Mouse (Mus musculus): ENCODE measurements at regions not wholly inside any gene's neighbourhood (a gene's known extent, or its start where the extent isn't known, plus 50 kb on each side); places are given as distances from the start of the nearest gene placed in this dataset.

DNA sequence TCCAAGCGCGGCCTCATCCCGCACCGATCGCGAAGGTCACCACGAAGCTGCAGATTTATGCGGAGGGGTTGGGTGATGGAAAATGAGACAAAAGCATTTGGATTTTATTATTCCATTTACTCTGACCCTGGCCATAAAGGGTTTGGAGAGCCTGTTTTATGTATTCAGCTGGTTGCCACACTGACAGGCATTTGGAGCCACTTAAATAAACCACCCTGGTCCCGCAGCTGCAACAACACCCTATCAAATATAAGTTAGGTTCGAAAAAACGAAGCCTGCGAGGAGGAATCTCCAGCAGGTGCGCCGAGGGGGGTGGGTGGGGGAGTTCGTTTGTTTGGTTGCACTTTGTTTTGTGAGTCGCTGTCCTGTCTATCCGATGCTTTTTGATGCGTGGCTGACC, 377.8 kb upstream of the Nr2f2 start:
- Histone ChIP-seq H3K27me3 (ENCODE audit: control insufficient read depth, insufficient read depth, low read length) (no peaks in the 10 kb centered on the region), H3K4me3 (replicated peaks; ENCODE audit: low read length) (no peak overlapping the region), H3K4me1 (ENCODE audit: control insufficient read depth, insufficient read depth, low read length) (peaks cover 2% of the 10 kb centered on the region; the same call in 1 of the 2 replicates), H3K9me3 (ENCODE audit: control insufficient read depth, low read length) (no peaks in the 10 kb centered on the region), H3K27ac (replicated peaks; ENCODE audit: low read depth, low read length) (no peak overlapping the region), H3K4me2 (replicated peaks; ENCODE audit: low read depth, low read length, severe bottlenecking) (peak overlapping the region; percentile 34), H3K9ac (ENCODE audit: low read depth, low read length, severe bottlenecking) (no peak overlapping the region), H3K36me3 (ENCODE audit: control insufficient read depth, insufficient read depth, low read length) (no peaks in the 10 kb centered on the region)
- no peak for ATAC-seq (ENCODE audit: low FRiP score, low read depth)
- no peak for DNase-seq (ENCODE audit: low spot score)
- WGBS: 16% methylated on average over 18 of the region's 18 CpGs
- no peak for TF ChIP-seq POLR2A (IDR thresholded peaks at IDR 0.05; ENCODE audit: borderline replicate concordance, extremely low read depth, insufficient read depth, insufficient read length)

DNA sequence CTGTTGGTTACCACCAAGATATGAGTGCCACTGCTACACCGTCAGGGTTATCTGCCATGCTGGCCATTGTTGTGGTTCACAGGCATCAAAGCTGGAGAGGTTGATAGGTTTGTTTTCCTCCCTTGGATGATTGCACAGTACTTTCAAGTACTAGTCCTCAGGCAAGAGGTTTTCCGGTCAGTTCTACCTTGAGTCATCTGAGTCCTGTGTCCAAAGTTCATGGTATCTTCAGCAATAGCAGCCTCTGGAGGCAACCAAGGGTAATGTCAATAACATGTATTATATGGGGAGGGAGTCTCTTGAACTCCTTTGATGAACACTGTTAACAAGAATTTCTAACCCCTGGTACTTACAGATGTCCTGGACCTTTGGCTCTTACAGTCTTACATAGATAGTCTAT, 369.1 kb upstream of the Nr2f2 start:
- Histone ChIP-seq H3K9me3 (ENCODE audit: control insufficient read depth, low read length) (no peaks in the 10 kb centered on the region), H3K4me1 (ENCODE audit: control insufficient read depth, insufficient read depth, low read length) (no peaks in the 10 kb centered on the region), H3K36me3 (ENCODE audit: control insufficient read depth, insufficient read depth, low read length) (no peaks in the 10 kb centered on the region), H3K27me3 (ENCODE audit: control insufficient read depth, insufficient read depth, low read length) (no peaks in the 10 kb centered on the region), H3K9ac (ENCODE audit: low read depth, low read length, severe bottlenecking) (no peak overlapping the region), H3K27ac (replicated peaks; ENCODE audit: low read depth, low read length) (no peak overlapping the region), H3K4me3 (replicated peaks; ENCODE audit: low read length) (no peak overlapping the region), H3K4me2 (replicated peaks; ENCODE audit: low read depth, low read length, severe bottlenecking) (no peak overlapping the region)
- no peak for ATAC-seq (ENCODE audit: low FRiP score, low read depth)
- 94% methylated on average over 2 of the region's 2 CpGs for WGBS
- DNase-seq (ENCODE audit: low spot score): no peak
- TF ChIP-seq POLR2A (IDR thresholded peaks at IDR 0.05; ENCODE audit: borderline replicate concordance, extremely low read depth, insufficient read depth, insufficient read length): no peak

DNA sequence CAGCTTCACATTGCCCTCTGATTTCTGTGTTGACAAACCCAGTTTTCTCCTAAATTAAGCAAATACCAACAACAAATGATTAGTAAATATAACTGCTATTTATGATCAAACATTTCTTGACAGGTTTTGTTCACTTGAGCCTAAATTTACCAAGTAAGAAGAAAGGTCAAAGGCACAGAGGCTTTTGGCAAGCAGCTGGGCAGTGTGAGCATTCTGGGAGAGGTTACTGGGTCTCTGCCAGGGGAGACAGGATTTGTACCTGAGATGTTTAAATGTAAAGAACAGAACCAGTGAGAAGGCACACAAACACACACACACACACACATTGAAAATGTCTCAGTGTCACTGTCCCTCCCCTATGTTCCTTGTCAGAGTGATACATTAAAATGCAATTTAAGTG, 367.0 kb upstream of the Nr2f2 start:
- no peak for TF ChIP-seq POLR2A (IDR thresholded peaks at IDR 0.05; ENCODE audit: borderline replicate concordance, extremely low read depth, insufficient read depth, insufficient read length)
- H3K9me3 ChIP-seq (ENCODE audit: control insufficient read depth, low read length): no peaks in the 10 kb centered on the region
- no peaks in the 10 kb centered on the region for H3K27me3 ChIP-seq (ENCODE audit: control insufficient read depth, insufficient read depth, low read length)
- ATAC-seq (ENCODE audit: low FRiP score, low read depth) (no peak), DNase-seq (ENCODE audit: low spot score) (no peak)
- H3K27ac ChIP-seq (replicated peaks; ENCODE audit: low read depth, low read length): no peak overlapping the region
- no peak overlapping the region for H3K4me3 ChIP-seq (replicated peaks; ENCODE audit: low read length)
- no peak overlapping the region for H3K4me2 ChIP-seq (replicated peaks; ENCODE audit: low read depth, low read length, severe bottlenecking)
- H3K9ac ChIP-seq (ENCODE audit: low read depth, low read length, severe bottlenecking): no peak overlapping the region
- no peaks in the 10 kb centered on the region; the same call in 1 of the 2 replicates for H3K4me1 ChIP-seq (ENCODE audit: control insufficient read depth, insufficient read depth, low read length)
- no peaks in the 10 kb centered on the region for H3K36me3 ChIP-seq (ENCODE audit: control insufficient read depth, insufficient read depth, low read length)

DNA sequence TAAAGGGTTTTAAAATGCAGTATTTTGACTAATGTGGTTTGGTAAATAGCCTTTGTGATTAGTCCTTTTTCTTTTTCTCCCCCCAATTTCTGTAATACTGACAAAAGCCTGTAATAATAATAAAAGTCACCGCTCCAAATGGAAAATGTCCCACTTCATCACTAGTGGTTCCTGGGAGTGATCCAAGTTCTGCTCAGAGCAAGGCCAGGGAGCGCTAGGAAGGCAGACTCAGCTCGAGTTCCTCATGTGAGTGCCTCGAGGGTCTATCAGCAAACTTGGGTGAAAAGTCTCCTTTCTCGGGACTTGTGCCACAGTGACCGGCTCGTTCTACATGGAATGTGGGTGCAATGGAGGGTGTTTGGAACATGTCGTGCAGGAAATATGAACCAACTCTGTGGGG, 363.4 kb upstream of the Nr2f2 start:
- TF ChIP-seq POLR2A (IDR thresholded peaks at IDR 0.05; ENCODE audit: borderline replicate concordance, extremely low read depth, insufficient read depth, insufficient read length): no peak
- ATAC-seq (ENCODE audit: low FRiP score, low read depth) (no peak), DNase-seq (ENCODE audit: low spot score) (no peak)
- 80% methylated on average over 8 of the region's 8 CpGs for WGBS
- no peaks in the 10 kb centered on the region for H3K36me3 ChIP-seq (ENCODE audit: control insufficient read depth, insufficient read depth, low read length)
- H3K27ac ChIP-seq (replicated peaks; ENCODE audit: low read depth, low read length): no peak overlapping the region
- no peaks in the 10 kb centered on the region for H3K9me3 ChIP-seq (ENCODE audit: control insufficient read depth, low read length)
- H3K4me3 ChIP-seq (replicated peaks; ENCODE audit: low read length): no peak overlapping the region
- no peaks in the 10 kb centered on the region; the same call in 1 of the 2 replicates for H3K4me1 ChIP-seq (ENCODE audit: control insufficient read depth, insufficient read depth, low read length)
- H3K27me3 ChIP-seq (ENCODE audit: control insufficient read depth, insufficient read depth, low read length): no peaks in the 10 kb centered on the region
- no peak overlapping the region for H3K4me2 ChIP-seq (replicated peaks; ENCODE audit: low read depth, low read length, severe bottlenecking)
- H3K9ac ChIP-seq (ENCODE audit: low read depth, low read length, severe bottlenecking): no peak overlapping the region

DNA sequence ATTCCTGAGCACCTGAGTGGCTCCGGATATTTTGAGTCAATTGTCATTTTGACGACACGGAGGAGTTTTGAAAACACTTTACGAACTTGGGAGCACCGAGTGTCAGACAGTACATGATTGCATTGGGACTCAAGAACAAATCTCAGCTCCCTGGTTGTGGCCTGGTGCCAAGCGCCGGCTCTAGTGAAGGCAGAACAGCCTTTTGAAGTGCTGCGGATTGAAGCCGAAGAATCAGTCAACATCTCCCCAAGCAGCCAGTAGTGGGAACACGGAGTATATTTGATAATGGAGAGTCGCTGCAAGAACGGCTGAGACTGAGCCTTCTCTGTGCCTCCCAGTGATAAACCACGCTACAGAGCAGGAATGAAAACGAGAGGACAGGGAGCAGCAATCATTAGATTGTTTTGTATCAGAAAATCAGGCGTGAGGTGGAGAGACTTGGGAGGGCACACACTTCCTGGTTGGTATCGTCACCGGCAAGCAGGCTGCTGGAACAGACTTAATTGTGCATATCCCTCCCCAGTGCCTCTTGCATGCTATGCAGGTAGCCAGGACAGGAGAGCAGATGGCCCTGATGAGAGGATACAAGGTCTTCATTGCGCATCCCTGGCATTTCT, 351.7 kb upstream of the Nr2f2 start:
- H3K4me1 ChIP-seq (ENCODE audit: control insufficient read depth, insufficient read depth, low read length): no peaks in the 10 kb centered on the region
- no peaks in the 10 kb centered on the region for H3K9me3 ChIP-seq (ENCODE audit: control insufficient read depth, low read length)
- ATAC-seq (ENCODE audit: low FRiP score, low read depth) (no peak), DNase-seq (ENCODE audit: low spot score) (no peak)
- TF ChIP-seq POLR2A (IDR thresholded peaks at IDR 0.05; ENCODE audit: borderline replicate concordance, extremely low read depth, insufficient read depth, insufficient read length): no peak
- H3K27me3 ChIP-seq (ENCODE audit: control insufficient read depth, insufficient read depth, low read length): no peaks in the 10 kb centered on the region
- no peak overlapping the region for H3K27ac ChIP-seq (replicated peaks; ENCODE audit: low read depth, low read length)
- no peak overlapping the region for H3K4me2 ChIP-seq (replicated peaks; ENCODE audit: low read depth, low read length, severe bottlenecking)
- H3K9ac ChIP-seq (ENCODE audit: low read depth, low read length, severe bottlenecking): no peak overlapping the region
- no peaks in the 10 kb centered on the region for H3K36me3 ChIP-seq (ENCODE audit: control insufficient read depth, insufficient read depth, low read length)
- 71% methylated on average over 18 of the region's 18 CpGs for WGBS
- no peak overlapping the region for H3K4me3 ChIP-seq (replicated peaks; ENCODE audit: low read length)

DNA sequence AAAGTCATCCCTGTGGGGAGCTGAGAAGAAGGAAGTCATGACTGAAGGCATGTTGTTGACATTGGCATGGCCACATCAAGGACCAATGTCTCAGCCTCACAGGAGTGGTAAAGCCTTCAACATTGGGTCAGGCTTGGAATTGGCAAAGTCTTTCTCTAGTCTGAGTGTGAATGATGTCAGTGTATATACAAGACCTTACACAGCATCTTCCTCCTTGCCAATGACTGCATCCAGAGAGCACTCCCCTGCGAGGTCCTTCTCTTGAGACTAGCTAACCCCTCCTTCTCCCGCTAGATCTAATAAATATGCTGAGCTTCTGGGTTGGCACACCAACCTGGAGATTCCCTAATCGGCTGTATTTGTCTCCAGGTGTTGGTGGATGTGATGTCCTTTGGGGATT, 351.1 kb upstream of the Nr2f2 start:
- no peak for DNase-seq (ENCODE audit: low spot score)
- Histone ChIP-seq H3K4me2 (replicated peaks; ENCODE audit: low read depth, low read length, severe bottlenecking) (no peak overlapping the region), H3K36me3 (ENCODE audit: control insufficient read depth, insufficient read depth, low read length) (no peaks in the 10 kb centered on the region), H3K9me3 (ENCODE audit: control insufficient read depth, low read length) (no peaks in the 10 kb centered on the region), H3K4me1 (ENCODE audit: control insufficient read depth, insufficient read depth, low read length) (no peaks in the 10 kb centered on the region), H3K27ac (replicated peaks; ENCODE audit: low read depth, low read length) (no peak overlapping the region), H3K27me3 (ENCODE audit: control insufficient read depth, insufficient read depth, low read length) (no peaks in the 10 kb centered on the region), H3K9ac (ENCODE audit: low read depth, low read length, severe bottlenecking) (no peak overlapping the region), H3K4me3 (replicated peaks; ENCODE audit: low read length) (no peak overlapping the region)
- WGBS: 86% methylated on average over 3 of the region's 3 CpGs
- no peak for TF ChIP-seq POLR2A (IDR thresholded peaks at IDR 0.05; ENCODE audit: borderline replicate concordance, extremely low read depth, insufficient read depth, insufficient read length)
- ATAC-seq (ENCODE audit: low FRiP score, low read depth): no peak

Data from limb, embryonic 14.5 days (tissue).